Mouse (Mus musculus) urinary bladder, postnatal 10 days (tissue): ENCODE results near the gene Efcab9.

Source experiments
- DNase-seq: peaks from one replicate; pipeline ENCODE4 v3.0.0; 2022; ENCODE audit warnings: low spot score

Efcab9 gene

DNA sequence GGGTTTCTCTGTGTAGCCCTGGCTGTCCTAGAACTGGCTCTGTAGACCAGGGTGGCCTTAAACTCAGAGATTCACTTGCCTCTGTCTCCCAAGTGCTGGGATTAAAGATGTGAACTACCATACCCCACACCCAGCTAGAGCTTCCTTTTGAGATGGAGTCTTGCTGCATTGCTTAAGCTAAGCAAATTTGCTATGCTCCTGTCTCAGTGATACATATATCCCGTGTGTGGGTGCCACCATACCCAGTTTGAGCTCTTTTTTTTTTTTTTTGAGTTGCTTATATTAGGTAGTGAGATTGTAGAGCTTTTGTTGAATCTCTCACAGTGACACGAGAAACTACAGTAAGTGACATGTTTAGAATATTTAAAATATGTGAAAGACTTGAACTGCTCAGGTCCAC, 36.6 kb downstream of the Efcab9 start:
- DNase-seq = no peak

DNA sequence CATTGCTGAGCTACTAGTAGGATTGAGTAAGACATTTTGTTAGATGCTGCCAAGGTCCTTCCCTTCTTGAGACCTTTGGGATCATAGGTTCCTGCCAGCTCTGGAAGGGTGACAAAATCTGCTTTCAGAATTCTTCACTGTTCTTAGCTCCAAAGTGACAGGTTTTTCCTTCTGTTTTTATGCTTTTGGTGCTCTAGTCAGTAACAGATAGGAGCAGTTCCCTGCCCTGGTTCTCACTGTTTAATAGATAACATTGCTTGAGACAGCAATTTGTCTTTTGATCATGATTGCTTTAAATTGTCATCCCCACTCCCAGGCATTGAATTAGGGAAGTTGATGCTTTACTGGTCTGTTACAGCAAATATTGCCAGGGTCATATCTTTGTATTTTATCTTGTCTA, 38.6 kb downstream of the Efcab9 start:
- DNase-seq = no peak

DNA sequence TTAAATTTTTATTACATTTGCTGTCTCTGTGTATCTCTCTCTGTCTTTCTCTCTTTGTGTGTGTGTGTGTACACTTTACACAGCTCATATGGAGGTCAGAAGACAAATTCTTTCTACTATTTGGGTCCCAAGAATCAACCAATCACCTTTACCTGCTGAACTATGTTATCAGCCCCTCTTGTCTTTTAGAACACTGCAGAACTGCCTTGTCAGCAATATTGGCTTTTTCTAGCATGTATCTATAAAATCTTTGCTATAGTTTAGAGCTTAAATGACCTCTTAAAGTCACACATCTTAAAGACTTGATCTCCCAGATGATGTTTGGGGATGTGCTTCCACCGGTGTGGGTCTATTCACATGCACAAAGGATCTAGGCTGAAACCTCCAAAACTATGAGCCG, 40.8 kb downstream of the Efcab9 start:
- DNase-seq = no peak

DNA sequence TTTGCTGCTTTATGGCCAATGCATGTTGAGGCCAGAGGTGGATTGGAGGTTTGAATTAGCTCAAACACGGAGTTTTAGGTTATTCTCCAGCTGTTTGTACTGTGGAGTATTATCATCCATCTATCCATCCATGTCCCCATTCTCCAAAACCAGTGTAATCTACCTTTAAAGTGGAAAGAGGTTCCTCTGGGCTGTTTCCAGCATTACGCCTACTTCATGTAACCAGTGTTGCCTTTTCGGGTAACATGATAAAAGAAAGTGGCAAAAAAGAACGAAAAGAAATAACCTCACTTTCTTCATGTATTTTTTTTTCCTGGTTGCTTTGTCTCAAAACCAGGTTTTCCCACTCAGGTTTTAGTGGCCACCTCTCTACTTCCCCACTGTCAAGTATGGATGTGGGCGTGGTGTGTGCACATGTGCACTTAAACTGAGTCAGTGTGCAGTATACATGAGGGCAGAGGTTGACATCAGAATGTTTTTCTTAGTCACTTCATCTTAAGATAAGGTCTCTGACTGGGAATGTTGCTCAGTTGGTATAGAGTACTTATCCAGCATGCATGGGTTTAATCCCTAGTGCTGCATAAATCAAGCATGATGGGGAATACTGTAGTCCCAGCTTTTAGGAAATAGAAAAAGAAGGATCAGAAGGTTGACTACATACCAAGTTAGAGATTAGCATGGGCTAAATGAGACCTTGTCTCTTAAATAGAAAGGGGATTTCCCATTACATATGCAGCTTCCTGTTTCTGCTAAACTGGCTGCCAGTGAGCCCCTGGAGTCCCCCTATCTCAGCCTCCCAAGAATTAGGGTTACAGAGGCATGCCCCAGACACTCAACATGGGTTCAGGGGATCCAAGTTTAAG, 42.8 kb downstream of the Efcab9 start:
- DNase-seq = no peak

DNA sequence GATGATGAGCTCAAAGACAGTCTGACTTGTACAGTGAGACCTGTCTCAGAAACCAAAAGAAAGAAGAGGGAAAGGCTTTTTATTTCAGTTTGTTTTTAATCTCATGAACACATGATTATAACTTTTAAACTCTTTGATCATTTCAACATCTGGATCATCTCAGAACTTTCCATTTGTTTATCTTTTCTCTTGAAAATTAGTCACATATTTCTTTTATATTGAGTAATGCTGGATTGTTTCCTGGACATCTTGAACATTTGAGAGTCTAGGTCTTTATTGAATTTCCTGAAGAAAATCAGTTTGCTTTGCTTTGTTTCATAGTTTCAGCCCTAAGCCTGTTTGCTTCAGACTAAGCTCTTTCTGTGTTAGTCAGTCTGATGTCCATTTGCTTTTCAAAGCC, 43.5 kb downstream of the Efcab9 start:
- DNase-seq = no peak

DNA sequence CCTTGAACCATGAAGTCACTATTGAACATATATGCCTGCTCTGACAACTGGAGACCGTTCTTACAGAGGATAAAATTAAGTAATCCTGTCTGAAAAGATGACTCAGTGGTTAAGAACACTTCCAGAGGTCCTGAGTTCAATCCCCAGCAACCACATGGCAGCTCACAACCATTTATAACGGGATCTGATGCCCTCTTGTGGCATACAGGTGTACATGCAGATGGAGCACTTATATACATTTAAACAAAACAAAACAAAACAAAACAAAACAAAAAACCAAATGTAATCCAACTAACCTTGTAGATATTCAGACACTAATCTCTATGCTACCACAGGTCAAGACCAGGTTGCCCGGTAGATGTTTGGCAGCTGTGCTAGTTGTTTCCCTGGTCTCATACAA, 44.4 kb downstream of the Efcab9 start:
- DNase-seq = no peak

DNA sequence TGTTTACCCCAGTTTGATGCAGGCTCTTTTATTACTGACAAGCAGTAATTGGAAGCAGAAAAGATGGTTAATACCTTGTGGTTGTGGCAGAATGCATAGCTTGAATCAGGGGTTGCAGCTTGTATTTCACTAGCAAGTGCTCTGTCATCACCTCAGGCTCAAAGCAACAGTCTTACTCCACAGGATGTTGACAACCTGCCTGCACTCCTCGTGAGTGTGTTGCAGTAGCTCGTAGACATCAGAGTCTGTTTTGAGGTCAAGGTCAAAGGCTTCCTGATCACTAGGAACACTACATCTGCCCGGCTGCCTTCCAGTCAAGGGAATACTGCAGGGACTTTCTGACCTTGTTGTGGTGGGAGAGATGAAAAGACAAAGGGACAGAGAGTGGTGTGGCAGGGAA, 45.3 kb downstream of the Efcab9 start:
- DNase-seq = no peak

DNA sequence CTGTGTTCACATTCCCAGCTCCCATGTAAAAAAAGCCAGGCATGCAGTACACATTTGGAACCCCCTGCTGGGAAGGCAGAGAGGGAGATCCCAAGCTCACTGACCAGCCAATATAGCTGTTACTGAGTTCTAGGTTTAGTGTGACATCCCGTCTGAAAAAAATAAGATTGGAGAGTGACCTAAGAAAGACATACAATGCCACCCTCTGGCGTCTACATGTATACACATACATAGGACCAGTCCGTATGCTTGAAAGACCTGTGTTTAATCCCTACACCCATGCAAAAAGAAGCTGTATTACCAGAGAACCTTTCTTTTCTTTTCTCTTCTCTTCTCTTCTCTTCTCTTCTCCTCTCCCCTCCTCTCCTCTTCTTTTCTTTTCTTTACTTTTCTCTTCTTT, 46.6 kb downstream of the Efcab9 start:
- no peak for DNase-seq

DNA sequence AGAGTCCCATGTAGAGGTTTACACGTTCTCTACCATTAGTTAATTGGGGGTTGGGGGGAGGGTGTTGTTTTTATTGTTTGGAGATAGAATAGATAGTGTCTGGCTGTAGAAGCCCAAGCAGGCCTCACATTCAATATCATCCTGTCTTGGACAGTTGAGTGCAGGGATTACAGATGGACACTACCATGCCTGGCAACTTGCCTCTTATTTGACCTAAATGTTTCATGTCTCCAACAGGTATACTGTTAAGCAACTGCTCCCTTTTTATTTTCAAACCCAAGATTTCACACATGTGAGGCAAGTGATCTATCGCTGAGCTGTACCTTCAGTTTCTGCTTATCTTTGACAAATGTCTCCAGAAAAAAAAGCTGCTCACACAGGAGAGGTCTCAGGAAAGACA, 50.4 kb downstream of the Efcab9 start:
- DNase-seq = no peak

DNA sequence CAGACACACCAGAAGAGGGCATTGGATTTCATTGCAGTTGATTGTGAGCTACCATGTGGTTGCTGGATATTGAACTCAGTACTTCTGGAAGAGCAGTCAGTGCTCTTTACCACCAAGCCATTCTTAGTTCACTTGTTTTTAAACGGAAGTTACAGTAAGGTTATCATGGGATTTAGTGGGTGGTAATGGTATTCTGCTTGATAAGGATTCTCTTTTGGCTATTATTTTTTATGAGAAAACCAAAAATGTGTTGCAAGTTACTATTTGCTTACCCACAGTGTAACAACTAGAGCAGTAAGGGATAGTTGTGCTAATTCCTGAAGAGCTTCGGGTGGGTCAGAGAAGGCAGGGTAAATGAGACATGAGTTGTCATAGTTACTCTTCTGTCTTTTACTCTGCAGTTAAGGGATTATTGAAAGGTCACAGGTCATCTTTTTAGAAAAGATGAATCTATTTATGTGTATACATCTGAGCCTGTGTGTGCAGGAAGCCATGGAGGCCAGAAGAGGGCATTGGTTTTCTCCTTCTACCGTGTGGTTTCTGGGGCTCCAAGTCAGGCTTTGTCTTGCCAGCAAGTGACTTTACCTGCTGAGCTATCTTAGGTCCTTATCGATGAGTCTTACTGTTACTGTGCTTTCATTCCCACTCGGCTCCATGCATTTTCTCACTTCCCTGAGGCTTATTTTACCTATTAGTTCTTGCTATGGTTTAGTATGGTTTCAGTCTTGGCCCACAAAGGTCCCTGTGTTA, 56.2 kb downstream of the Efcab9 start:
- no peak for DNase-seq

DNA sequence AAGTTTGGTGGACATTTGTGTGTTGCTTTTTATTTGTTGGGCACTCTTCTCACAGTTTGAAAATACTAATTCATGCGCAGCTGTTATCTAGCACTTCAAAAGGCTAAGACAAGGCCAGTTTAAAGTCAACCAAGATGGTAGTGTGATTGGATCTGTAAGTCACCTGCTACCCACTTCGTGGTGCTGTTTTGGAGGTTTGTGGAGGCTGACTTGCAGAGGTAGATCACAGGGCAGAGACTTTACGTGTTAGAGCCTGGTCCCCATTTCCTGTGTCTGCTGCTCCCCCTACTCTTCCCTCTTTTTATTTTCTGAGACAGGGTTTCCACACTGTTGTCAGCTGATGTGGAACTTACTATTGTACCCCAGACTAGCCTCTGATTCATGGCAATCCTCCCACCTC, 57.2 kb downstream of the Efcab9 start:
- DNase-seq = no peak
